Mouse (Mus musculus) spleen, embryonic (tissue): ENCODE data around the gene Usp17le.
"Not testable (repeated sequence)": the region's sequence is repeated elsewhere in the genome, so short reads cannot be mapped to it uniquely, and the experiment has no call there.

Experiments
- CTCF ChIA-PET: fragments of 350-600 bp; sonication (Branson Sonifier 250); formaldehyde crosslinking; loops from one replicate; lab custom pipeline; 2022; lab: Charles Lee

The Usp17le gene

DNA sequence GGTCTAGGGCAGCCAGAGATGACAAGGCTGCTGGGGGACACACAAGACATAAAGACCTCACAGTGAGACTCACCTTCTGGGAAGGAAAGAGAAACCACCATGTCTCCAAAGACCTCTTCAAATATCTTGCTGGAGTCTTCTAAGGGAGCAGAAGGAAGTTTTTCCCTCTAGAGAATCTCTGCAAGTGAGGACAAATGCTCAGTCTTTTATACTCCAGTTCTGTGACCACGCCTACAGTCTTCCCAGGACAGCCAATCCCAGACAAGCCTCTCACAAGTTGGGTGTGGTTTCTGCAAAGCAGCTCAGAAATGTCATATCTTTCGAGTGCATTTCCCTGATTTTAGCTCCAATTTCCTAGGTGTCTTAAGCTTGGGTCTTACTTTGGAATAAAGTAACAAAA, at the start of gene Usp17le:
Usp17le (minus strand) TSS at position 101 of the 400 bp plus-strand sequence.
- CTCF ChIA-PET: not testable (repeated sequence)

DNA sequence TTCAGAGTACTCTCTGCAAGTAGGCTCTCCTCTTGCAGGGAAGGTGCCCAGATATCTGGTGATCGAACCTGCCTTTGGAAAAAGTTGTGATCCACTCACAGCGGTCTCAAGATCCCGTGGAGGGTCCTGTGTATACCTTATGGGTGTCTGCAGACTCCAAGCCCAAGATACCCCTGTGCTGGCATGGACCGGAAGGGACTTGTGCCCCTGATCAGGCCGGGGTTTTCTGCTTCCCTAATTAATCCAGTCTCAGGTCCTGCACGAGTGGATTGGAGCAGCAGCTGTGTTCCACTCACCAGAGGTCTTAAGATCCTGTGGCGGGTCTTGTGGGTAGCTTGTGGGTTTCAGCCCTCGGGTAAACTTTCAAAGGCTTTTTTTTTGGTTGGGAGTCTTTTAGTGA, 33.1 kb upstream of the Usp17le start:
- CTCF ChIA-PET: not testable (repeated sequence)

DNA sequence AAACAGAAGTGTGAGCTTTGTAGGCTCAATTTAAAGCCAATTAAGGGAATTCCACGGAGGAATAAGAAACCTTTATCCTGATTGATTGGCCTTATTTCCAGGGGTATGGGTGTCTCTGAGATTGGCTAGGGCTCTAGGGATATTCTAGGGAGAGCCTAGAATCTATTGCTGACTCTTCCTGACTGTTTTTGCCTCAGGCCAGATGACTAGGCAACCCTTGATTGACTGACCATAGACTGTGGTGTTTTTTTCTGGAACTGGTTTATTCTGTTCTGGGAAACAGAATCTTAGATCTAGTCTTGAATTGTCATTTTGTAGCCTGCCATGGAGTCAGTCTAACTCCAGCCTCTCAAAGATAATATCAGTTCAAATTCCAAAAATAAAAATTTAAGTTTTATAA, 13.5 kb upstream of the Usp17le start:
- CTCF ChIA-PET: no interaction called here
